Comparison of ENCODE assay signal across 8 mouse cellular contexts in the genomic region with DNA sequence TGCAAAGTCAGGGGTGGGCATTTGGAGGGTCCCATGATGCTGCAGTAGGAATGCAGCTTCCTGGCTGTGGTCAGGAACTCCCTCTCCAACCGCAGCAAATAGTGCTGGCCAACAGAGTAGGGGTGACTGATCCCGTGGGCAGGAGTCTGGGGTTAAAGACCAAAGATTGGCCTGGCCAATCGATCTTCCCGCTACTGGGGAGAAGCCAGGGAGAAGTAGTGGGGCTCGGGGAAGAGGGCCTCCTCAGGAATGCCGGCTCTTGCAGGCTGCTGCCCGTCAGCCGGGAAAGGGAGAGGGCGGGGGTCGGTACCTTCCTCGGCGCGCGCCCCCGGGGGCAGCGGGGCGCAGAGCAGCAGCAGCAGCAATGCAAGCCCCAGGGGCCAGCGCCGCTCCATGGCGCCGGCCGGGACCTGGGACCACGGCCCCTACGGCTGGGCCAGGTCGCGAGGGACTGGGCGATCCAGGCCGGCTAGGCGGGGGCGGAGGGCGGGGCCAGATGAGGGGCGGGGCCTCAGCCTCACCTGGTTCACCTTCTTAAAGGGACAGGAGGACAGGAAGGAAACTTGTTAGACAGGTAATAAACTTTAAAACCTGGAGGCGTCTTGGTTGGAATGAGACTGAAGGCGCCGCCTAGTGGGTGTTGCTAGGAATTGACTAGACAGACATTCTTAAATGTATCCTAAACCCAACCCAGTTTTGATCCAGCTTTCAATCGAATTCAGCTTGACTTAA. TPM values are rescaled to one million over a fixed set of nuclear protein-coding genes. Genes with fewer than 3 reads are reported as not detected.
DNase-seq lines count a peak whose midpoint lies in the region; ATAC-seq and TF ChIP-seq lines count a peak whose summit lies in the region.

A gene (minus strand): TSS at position 453 of the 732 bp plus-strand sequence.

- peak within 1 kb of the TSS; percentile 88 for H3K4me2 ChIP-seq in heart, embryonic 14.5 days (ENCODE audit: low read length)

- TF ChIP-seq POLR2A in cortical plate, adult 2 months (IDR thresholded peaks at IDR 0.05; ENCODE audit: extremely low read depth, insufficient read depth, low read length), result no peak
- TF ChIP-seq POLR2A in small intestine, adult 2 months (IDR thresholded peaks at IDR 0.05; ENCODE audit: low read depth, low read length), result peak; percentile 89

- ATAC-seq in heart, embryonic 14.5 days (ENCODE audit: insufficient number of reproducible peaks, insufficient read depth, low FRiP score, low read depth), result no peak

- no peaks in the 10 kb centered on the region for H3K36me3 ChIP-seq in heart, embryonic 14.5 days (ENCODE audit: control insufficient read depth, insufficient read depth, low read length)
- H3K36me3 ChIP-seq in small intestine, adult 2 months (ENCODE audit: control insufficient read depth, insufficient read depth, low read length), result no peaks in the 10 kb centered on the region

- under 1% methylated on average over 32 of the region's 36 CpGs for WGBS in heart, embryonic 14.5 days
- 1% methylated on average over 36 of the region's 36 CpGs for WGBS in small intestine, adult 2 months

- no peaks in the 10 kb centered on the region for H3K27me3 ChIP-seq in heart, embryonic 14.5 days (ENCODE audit: control insufficient read depth, insufficient read depth, low read length)
- no peaks in the 10 kb centered on the region for H3K27me3 ChIP-seq in small intestine, adult 2 months (ENCODE audit: control insufficient read depth, insufficient read depth, low read length)

- peak; percentile 55 for DNase-seq in gastrocnemius, postnatal 10 days
- no peak for DNase-seq in gastrocnemius, postnatal 4 days (ENCODE audit: low spot score in 2 of 2)
- DNase-seq in T-cell, adult 2 months (ENCODE audit: low spot score), result peak; percentile 59
- DNase-seq in kidney, postnatal 10 days, result peak; percentile 82
- peak; percentile 82 for DNase-seq in lung, postnatal 36 days

- peak; percentile 42; the same call in 1 of the 2 replicates for TF ChIP-seq CTCF in cortical plate, adult 2 months (IDR thresholded peaks at IDR 0.05; ENCODE audit: extremely low read depth, insufficient read depth, low read length)
- TF ChIP-seq CTCF in small intestine, adult 2 months (IDR thresholded peaks at IDR 0.05; ENCODE audit: extremely low read depth, insufficient read length, insufficient replicate concordance, low read depth, low read length), result peak; percentile 26; the same call in 1 of the 2 replicates

- H3K4me1 ChIP-seq in cortical plate, adult 2 months (ENCODE audit: control insufficient read depth, insufficient read depth, low read length), result no peaks in the 10 kb centered on the region; the same call in 1 of the 2 replicates
- H3K4me1 ChIP-seq in heart, embryonic 14.5 days (ENCODE audit: control insufficient read depth in 2 of 2, insufficient read depth in 2 of 2, low read length in 2 of 2), result peaks cover 28 to 53% of the 10 kb centered on the region in 2 experiments
- H3K4me1 ChIP-seq in small intestine, adult 2 months (ENCODE audit: control insufficient read depth, insufficient read depth, insufficient read length, low read length), result peaks cover 12% of the 10 kb centered on the region

- 0 out of 2 replicates have a peak within 1 kb of the TSS, but pooled peaks have one; percentile 4 for H3K4me3 ChIP-seq in cortical plate, adult 2 months (ENCODE audit: insufficient read depth, low read length)
- peak within 1 kb of the TSS; percentile 43 to 54 for H3K4me3 ChIP-seq in heart, embryonic 14.5 days (ENCODE audit: control insufficient read depth in 1 of 2, insufficient read depth in 1 of 2, low read depth in 1 of 2, low read length in 2 of 2)
- H3K4me3 ChIP-seq in small intestine, adult 2 months (ENCODE audit: low read depth, low read length), result peak within 1 kb of the TSS; percentile 96

- no peaks in the 10 kb centered on the region for H3K9me3 ChIP-seq in heart, embryonic 14.5 days (ENCODE audit: control insufficient read depth, low read length)

- H3K9ac ChIP-seq in heart, embryonic 14.5 days (ENCODE audit: low read length), result peak within 1 kb of the TSS; percentile 67

- H3K27ac ChIP-seq in cortical plate, adult 2 months (ENCODE audit: insufficient read depth, low read length), result no peak within 1 kb of the TSS
- H3K27ac ChIP-seq in heart, embryonic 14.5 days (replicated peaks in 1 of 2; ENCODE audit: control insufficient read depth in 1 of 2, insufficient read depth in 1 of 2, low read depth in 2 of 2, low read length in 2 of 2), result peak within 1 kb of the TSS; percentile 30 to 40; a peak in 3 of 4 replicates
- H3K27ac ChIP-seq in small intestine, adult 2 months (ENCODE audit: insufficient read depth, low read depth, low read length), result peak within 1 kb of the TSS; percentile 96

RNA-seq across cellular contexts. Expression of the gene that starts here (rescaled TPM):
- under 1 TPM; 0.35 to 0.36 TPM for total RNA-seq in gastrocnemius, postnatal 10 days (2021)
- total RNA-seq in gastrocnemius, postnatal 4 days (2021), result under 1 TPM; 0.27 to 0.57 TPM
- 0.23 and 0.25 TPM in 2 replicates for polyA plus RNA-seq in cortical plate, adult 2 months (2012; rRNA removed)
- 0.96 and 1.1 TPM in 2 replicates for polyA plus RNA-seq in heart, embryonic 14.5 days (2014; fragmentation: Nextera tagmentation; extraction: Ambion mirVana)
- polyA plus RNA-seq in small intestine, adult 2 months (2012; rRNA removed), result 28.8 and 64.8 TPM in 2 replicates

Comparison
In these comparisons a context has a peak if more than half of its experiments do, and no peak if none do; other contexts are left out.
1. RNA of the gene that starts here (polyA plus RNA-seq): 28.8 to 64.8 TPM in small intestine, adult 2 months; 0.96 to 1.1 TPM in heart, embryonic 14.5 days and 0.23 to 0.25 TPM in cortical plate, adult 2 months; every median in the first group is over 10 times any median in the second.
2. Peak in DNase-seq in gastrocnemius, postnatal 10 days; RNA of the gene not detected or under 1 TPM.
3. DNase-seq: peak in T-cell, adult 2 months (single experiment), kidney, postnatal 10 days (single experiment) and lung, postnatal 36 days (single experiment); none in gastrocnemius, postnatal 4 days (0 of 2).
4. H3K4me3 ChIP-seq: peak in every context shown above with its lines; median percentile 96 in small intestine, adult 2 months; 48 in heart, embryonic 14.5 days; 4 in cortical plate, adult 2 months.